Mouse (Mus musculus): ENCODE measurements around the gene Pkd1. TPM values are rescaled to one million over a fixed set of nuclear protein-coding genes. Genes with fewer than 3 reads are reported as not detected.

The Pkd1 gene
- total RNA-seq, 2 experiments from 2014 or later, result 32.0 to 36.1 TPM

- intact Hi-C loops (cut with DNase I; ENCODE audit: low total_unique reads), result no loop called here
- no peak for DNase-seq
Observed at GRCm38 (mm10) chr17:24636781-24637481, 87.3 kb downstream of the Pkd1 start.

- intact Hi-C loops (cut with DNase I; ENCODE audit: low total_unique reads), result no loop called here
- DNase-seq, result peak; percentile 38
Observed at GRCm38 (mm10) chr17:24638214-24638613, 88.6 kb downstream of the Pkd1 start.

DNA sequence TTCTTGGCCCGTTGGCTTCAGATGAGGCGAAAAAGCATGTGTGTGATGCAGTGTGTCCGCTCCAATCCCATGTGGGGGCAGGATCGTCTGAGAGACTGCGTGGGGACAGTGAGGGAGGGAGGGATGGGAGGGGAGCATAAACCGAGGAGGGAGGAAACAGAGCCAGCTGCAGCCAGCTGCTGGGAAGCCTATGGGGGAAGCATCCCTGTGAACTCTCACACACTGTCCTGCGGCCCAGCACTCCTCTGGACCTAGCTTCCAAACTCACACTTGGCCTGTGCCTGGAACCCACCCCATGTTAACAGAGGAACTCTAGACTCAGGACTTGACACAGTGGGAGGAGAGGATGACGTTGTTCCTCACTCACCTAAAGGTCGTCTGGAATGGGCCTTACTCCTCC is 89.2 kb downstream of the Pkd1 start:
- intact Hi-C loops (cut with DNase I; ENCODE audit: low total_unique reads), result no loop called here
- DNase-seq, result peak; percentile 58

DNA sequence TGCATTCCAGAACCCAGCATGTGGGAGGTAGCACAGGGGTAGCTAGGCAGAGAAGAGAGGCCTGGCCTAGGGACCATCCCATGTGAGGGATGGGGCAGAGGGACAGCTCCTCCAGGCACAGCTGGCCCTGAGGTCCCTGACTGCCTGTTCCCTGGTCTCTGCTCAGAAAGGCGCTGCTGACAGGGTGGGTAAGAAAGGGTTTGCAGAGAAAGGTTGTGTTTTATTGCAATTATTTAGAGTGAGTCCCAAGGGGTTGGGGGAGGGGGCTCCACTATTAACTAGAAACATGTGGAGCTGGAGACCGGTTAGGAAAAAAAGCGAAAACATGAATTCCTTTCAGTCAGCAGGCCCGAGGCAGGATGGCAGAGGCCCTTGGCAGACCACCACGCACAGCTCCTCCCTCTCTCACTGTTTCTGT is 89.9 kb downstream of the Pkd1 start:
- intact Hi-C loops (cut with DNase I; ENCODE audit: low total_unique reads), result no loop called here
- no peak for DNase-seq

- intact Hi-C loops (cut with DNase I; ENCODE audit: low total_unique reads), result no loop called here
- DNase-seq, result no peak
Observed at GRCm38 (mm10) chr17:24640119-24640518, 90.5 kb downstream of the Pkd1 start.

GRCm38 (mm10) chr17:24640581-24640980 is 90.9 kb downstream of the Pkd1 start:
- intact Hi-C loops (cut with DNase I; ENCODE audit: low total_unique reads), result no loop called here
- no peak for DNase-seq

DNA sequence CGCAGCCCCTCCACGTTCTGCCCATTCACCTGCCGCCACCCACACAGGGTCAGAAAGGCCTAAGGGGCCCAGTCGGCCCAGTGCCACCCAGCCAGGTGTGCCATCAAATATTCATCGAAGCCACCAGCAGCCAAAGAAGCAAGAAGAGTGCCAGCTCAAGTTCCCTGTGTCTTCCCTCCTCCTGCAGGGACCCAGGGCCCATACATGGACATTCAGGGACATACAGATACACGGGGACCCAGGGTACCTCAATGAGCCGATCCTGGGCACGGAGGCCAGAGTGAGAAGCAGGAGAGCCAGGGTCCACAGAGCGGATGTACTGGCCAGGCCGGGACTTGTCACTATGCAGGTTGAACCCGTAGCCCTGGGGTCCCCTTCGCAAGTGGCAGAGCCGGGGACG is 92.3 kb downstream of the Pkd1 start:
- no peak for DNase-seq
- intact Hi-C loops (cut with DNase I; ENCODE audit: low total_unique reads), result no loop called here

DNA sequence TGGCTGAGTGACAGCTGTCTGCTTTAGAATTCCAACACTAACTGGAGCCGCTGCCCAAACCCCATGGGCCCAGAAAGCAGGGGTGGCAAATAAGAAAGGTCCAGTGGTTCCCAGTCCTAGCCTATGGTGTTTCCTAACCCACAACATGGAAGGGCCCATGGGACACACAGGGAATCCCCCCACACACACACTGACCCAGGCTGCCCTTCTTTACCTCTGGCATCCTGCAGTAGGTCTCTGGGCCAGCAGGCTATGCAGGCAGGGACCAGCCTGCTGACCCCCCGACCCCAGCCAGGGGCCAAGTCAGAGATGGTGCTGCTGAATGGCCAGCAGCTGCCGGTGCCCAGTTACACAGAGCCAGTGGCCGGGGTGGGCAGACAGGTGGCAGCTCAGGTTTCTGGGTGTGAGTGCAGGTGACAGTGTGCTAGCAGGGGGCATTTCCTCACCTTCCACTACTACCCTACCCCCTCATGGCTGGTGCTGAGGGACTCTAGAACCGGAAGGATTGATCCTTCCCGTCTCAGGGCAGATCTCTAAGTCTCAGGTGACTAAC is 93.2 kb downstream of the Pkd1 start:
- intact Hi-C loops (cut with DNase I; ENCODE audit: low total_unique reads), result no loop called here
- DNase-seq, result no peak

- DNase-seq, result no peak
- intact Hi-C loops (cut with DNase I; ENCODE audit: low total_unique reads), result no loop called here
Observed at GRCm38 (mm10) chr17:24644030-24644715, 94.5 kb downstream of the Pkd1 start.

DNA sequence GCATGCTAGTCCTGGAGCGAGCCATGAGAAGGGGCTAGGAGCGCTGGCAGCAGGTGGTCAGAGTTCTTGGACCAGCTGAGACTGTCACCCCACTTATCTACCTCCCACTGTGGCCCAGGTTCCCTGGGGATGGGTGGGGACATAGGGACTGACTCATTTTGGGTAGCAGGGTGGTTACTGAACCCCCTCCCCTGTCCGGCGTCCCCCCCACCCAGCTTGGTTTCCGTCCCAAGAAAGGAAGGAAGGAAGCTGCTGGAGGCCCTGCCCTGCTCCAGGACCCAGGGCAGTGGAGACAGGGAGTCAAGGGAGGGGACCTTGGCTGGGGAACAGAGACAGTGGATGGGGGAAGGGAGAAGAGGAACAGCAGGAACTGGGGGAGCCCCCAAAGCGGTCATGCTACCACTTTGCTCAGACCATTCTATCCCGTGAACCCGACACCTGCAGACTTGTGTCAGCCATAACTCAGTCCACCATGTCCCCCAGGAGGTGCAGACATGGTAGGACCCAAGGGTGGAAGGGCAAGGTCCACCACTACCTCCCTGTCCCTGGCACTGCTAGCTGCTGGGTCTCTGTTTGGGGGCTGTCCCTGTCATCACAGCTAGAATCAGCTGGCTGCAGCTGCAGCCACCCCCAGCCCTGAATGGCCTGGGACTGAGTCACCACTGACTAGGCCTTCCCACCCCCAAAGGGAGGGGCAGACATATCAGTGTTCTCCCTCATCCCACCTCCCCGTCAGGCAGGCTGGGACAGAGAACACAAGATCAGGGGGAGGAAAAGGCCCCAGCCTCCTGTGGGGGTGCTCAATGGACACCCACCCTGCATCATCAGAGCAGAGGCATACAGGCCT is 95.5 kb downstream of the Pkd1 start:
- intact Hi-C loops (cut with DNase I; ENCODE audit: low total_unique reads), result no loop called here
- DNase-seq, result peak; percentile 43

- DNase-seq, result no peak
- intact Hi-C loops (cut with DNase I; ENCODE audit: low total_unique reads), result no loop called here
Observed at GRCm38 (mm10) chr17:24645916-24646315, 96.3 kb downstream of the Pkd1 start.

Small RNA genes lying within 50 kb of the gene (microRNA-seq; reads per million reads assigned to microRNA genes)
- gene Gm24589, result 0 to 1.0 reads per million in 2 experiments

Other genes with a start within 250 kb of the Pkd1 start
- gene Abca17, start 198.8 kb upstream of the Pkd1 start, total RNA-seq (2021), result under 1 TPM in 1 of 2 experiments, not detected in 1; 0.09 TPM
- gene Abca3, start 197.9 kb upstream of the Pkd1 start, total RNA-seq (2021), result 1 to 10 TPM; 9.0 to 9.8 TPM
- 10 to 100 TPM; 48.2 to 51.5 TPM for gene Rnps1, start 135.3 kb upstream of the Pkd1 start, total RNA-seq (2021)
- gene Eci1, start 123.2 kb upstream of the Pkd1 start, total RNA-seq (2021), result 100 to 1,000 TPM; 133 to 200 TPM
- under 1 TPM; 0.76 to 0.89 TPM for gene Dnase1l2, start 106.7 kb upstream of the Pkd1 start, total RNA-seq (2021)
- gene E4f1, start 79.5 kb upstream of the Pkd1 start, total RNA-seq (2021), result 10 to 100 TPM in 1 of 2 experiments, 1 to 10 TPM in 1; 8.5 to 10.2 TPM
- 10 to 100 TPM; 44.6 TPM for gene Pgp, start 79.4 kb upstream of the Pkd1 start, total RNA-seq (2021)
- under 1 TPM in 1 of 2 experiments, not detected in 1; 0.31 TPM for gene Bricd5, start 76.0 kb upstream of the Pkd1 start, total RNA-seq (2021)
- gene Mlst8, start 70.8 kb upstream of the Pkd1 start, total RNA-seq (2021), result 10 to 100 TPM; 10.7 to 11.6 TPM
- gene Caskin1, start 61.2 kb upstream of the Pkd1 start, total RNA-seq (2021), result under 1 TPM; 0.22 to 0.31 TPM
- 10 to 100 TPM; 31.9 to 33.4 TPM for gene Traf7, start 21.9 kb upstream of the Pkd1 start, total RNA-seq (2021)
- gene Rab26, start 15.6 kb upstream of the Pkd1 start, total RNA-seq (2021), result under 1 TPM; 0.21 to 0.27 TPM
- 10 to 100 TPM; 50.6 to 53.0 TPM for gene Tsc2, start 82.8 kb downstream of the Pkd1 start, total RNA-seq (2021)
- gene Nthl1, start 82.8 kb downstream of the Pkd1 start, total RNA-seq (2021), result 1 to 10 TPM; 2.2 to 3.6 TPM
- gene Slc9a3r2, start 100.5 kb downstream of the Pkd1 start, total RNA-seq (2021), result 10 to 100 TPM; 36.2 to 46.3 TPM
- not detected for gene Npw, start 108.6 kb downstream of the Pkd1 start, total RNA-seq (2021)
- 10 to 100 TPM; 13.9 to 16.3 TPM for gene Zfp598, start 119.9 kb downstream of the Pkd1 start, total RNA-seq (2021)
- not detected for gene Syngr3, start 140.1 kb downstream of the Pkd1 start, total RNA-seq (2021)
- 10 to 100 TPM; 23.0 to 25.0 TPM for gene Gfer, start 146.3 kb downstream of the Pkd1 start, total RNA-seq (2021)
- gene Noxo1, start 146.4 kb downstream of the Pkd1 start, total RNA-seq (2021), result under 1 TPM; 0.44 to 0.94 TPM
- 10 to 100 TPM; 16.3 to 19.6 TPM for gene Tbl3, start 157.8 kb downstream of the Pkd1 start, total RNA-seq (2021)
- not detected for gene Rnf151, start 168.2 kb downstream of the Pkd1 start, total RNA-seq (2021)
- gene Rps2, start 168.3 kb downstream of the Pkd1 start, total RNA-seq (2021), result 100 to 1,000 TPM; 643 to 719 TPM
- gene Ndufb10, start 174.6 kb downstream of the Pkd1 start, total RNA-seq (2021), result 100 to 1,000 TPM; 467 to 532 TPM
- 100 to 1,000 TPM; 781 to 864 TPM for gene Rpl3l, start 178.0 kb downstream of the Pkd1 start, total RNA-seq (2021)
- gene Msrb1, start 186.8 kb downstream of the Pkd1 start, total RNA-seq (2021), result 100 to 1,000 TPM; 143 to 165 TPM
- gene Hs3st6, start 203.2 kb downstream of the Pkd1 start, total RNA-seq (2021), result not detected